Mouse (Mus musculus): ENCODE results near the gene Ddb1.

GRCm38 (mm10) chr19:10585112-10585511 is 20.0 kb upstream of the Ddb1 start:
- TF ChIP-seq CTCF (conservative IDR thresholded peaks at IDR 0.05; ENCODE audit: insufficient read depth, insufficient read length, low read depth, low read length) (no peak), POLR2A (IDR thresholded peaks at IDR 0.05; ENCODE audit: low read depth, low read length) (no peak)
